Mouse (Mus musculus) cortical plate, adult 2 months (tissue): ENCODE results near the gene Pnpla2.

Source experiments
- CTCF ChIP-seq: fragments of 200-500 bp; IDR thresholded peaks from 2 replicates; pipeline ENCODE4 v1.5.1; 2011; ENCODE audit warnings: mild to moderate bottlenecking, control low read depth, low read length; ENCODE audit not compliant: insufficient read depth; ENCODE audit errors: extremely low read depth
- POLR2A ChIP-seq: fragments of 200-500 bp; IDR thresholded peaks from 2 replicates; pipeline ENCODE4 v1.6.1; 2011; ENCODE audit warnings: mild to moderate bottlenecking, low read length, control low read depth; ENCODE audit not compliant: insufficient read depth; ENCODE audit errors: extremely low read depth

GRCm38 (mm10) chr7:141423811-141424210 lies 31.2 kb upstream of the Pnpla2 start:
- TF ChIP-seq CTCF: no peak
- no peak for TF ChIP-seq POLR2A
